Mouse (Mus musculus) lung, postnatal 25 days (tissue): Measurements from ENCODE around the gene Setmar.

Experiments
- DNase-seq: peaks from one replicate; pipeline ENCODE4 v3.0.0; 2022; ENCODE audit warnings: low spot score

Gene Setmar

DNA sequence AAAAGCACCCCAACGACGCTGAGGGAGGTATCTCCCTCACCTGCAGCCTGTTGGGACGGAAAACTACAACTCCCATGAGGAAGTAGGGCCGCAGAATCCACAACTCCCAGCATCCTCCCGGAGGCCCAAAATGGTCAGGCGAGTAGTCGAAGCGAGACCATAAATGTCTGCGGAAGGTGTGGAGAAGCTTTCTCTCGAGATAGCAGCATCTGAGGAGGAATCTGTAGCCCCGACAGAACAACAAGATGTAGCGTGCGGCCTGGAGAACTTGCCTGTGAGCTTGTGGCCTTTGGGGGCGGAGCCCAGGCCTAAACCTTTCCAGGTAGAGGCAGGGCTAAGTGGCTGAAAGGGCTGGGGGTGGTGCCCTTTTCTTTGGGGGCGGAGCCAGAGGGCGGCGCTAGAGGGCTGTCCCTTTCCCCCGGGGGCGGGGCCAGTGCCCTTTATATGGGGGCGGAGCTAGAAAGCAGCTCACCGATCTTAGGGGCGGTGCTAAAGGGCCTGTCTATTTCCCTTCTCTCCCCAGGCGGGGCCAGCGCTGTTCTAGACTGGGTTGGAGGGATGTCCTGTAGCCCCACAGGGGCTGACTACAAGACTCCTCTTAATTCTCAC is at the start of gene Setmar:
Setmar (plus strand) TSS at position 128 of the 609 bp plus-strand sequence.
- DNase-seq: peak; percentile 96

- no peak for DNase-seq
Observed at GRCm38 (mm10) chr6:108021646-108022045, 43.2 kb upstream of the Setmar start.

DNA sequence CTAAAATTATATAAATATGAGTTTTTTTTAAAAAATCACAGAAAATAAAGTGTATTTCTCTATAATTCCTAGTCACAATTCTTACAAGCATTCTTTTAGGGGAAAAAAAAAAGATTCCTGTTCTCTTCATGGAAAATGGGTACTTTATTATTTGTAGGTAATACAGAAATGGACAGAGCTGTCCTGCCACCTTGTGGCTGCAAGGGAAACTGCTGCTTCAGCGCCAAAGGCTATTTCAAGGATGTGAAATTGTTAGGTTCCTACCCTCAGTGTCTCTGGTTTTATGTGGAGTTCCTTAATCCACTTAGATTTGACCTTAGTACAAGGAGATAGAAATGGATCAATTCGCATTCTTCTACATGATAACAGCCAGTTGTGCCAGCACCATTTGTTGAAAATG is 9.8 kb upstream of the Setmar start:
- DNase-seq: peak; percentile 30

GRCm38 (mm10) chr6:108055946-108056345 is 8.9 kb upstream of the Setmar start:
- DNase-seq: no peak

DNA sequence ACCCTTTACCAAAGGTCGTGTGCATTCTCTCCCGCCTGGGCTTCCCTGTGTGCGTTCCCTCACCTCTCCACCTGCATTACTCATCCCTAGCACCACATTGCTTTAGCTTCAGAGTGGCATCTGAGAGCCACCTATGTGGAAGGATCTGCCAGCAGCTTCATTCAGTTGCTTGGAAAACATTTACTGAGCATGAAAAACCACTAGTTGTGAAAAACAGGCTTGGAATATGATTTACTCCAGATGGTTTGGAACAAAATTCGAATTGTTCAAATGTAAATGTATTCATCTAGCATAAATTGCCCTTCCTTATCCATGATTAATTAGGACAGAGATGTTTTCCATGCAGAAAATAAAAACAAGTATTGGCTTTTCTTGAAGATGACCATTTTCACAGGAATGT is 7.5 kb upstream of the Setmar start:
- no peak for DNase-seq

DNA sequence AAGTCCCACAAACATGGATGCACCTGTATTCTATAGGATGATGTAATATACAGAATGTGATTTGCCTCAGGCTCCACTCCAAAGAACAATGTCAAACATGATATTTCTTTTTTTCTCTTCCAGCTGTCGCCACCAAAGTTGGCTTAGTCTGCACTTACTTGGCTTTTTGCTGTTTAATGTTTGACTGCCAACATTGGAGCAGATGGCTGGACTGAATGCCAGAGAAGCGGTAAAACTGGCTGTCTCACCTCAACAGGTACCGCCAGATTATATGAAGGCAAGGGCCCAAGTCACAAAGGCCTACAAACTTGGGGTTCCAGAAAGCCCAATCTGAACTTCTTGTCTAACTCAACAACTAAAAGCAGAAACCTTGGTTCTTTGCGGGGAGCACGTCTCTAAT is 6.8 kb upstream of the Setmar start:
- no peak for DNase-seq

DNA sequence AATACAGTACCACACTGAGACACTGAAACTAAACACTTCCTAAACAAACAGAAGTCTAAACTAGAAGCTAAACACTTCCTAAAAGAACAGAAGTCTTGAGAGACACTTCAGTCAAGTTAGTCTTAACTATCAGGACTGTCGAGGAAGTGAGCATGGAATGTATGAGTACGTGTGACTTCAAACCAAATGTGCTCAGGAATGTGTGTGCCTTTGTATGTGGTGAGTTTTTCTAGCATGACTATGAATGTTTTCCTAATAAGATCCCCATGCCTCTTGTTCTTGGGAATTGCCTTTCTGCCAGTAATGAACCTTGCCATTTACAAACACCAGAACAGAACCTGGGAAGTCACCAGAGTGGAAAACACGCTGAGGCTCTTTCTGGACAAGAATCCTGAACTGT is 3.7 kb upstream of the Setmar start:
- no peak for DNase-seq

GRCm38 (mm10) chr6:108065583-108065982 is 738 bp downstream of the Setmar start:
- peak; percentile 86 for DNase-seq

DNA sequence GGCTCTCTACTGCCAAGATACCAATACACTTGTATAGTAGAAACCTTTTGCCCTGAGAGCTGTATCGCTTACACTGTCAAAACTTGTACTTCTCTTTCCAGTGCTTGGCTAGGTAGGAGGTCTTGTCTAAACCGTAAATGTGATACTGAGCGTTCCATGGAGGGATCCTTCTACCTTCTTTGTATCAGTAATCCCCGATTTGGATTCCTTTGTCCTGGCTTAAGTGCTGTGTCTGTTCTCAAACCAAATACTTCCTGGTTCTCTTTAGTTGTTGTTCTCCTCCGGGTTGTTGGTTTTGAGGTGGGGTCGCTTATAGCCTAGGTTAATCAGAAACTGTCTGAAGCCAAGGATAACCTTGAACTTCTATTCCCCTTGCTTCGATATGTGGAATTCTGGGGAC is 6.1 kb downstream of the Setmar start:
- DNase-seq: no peak

DNA sequence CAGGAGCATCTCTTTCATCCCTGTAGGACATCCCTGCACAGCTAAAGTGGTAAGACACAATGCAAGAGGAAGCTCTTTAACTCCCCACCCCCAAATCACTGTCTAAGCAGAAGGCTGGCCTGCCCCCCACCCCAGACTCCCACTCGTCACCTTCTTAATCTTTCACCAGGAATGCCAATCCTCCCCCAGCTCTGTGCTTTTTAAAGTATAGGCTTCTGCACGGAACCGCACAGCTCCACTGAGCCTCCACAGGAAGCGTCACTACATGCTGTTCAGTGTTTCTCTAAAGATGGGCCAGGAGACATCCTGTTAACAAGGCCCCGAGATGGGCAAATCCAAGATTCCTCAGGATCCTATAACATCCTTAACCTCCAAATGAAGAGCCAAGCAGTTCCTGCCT is 8.2 kb downstream of the Setmar start:
- DNase-seq: no peak

- DNase-seq: no peak
Observed at GRCm38 (mm10) chr6:108073931-108074330, 9.1 kb downstream of the Setmar start.

DNA sequence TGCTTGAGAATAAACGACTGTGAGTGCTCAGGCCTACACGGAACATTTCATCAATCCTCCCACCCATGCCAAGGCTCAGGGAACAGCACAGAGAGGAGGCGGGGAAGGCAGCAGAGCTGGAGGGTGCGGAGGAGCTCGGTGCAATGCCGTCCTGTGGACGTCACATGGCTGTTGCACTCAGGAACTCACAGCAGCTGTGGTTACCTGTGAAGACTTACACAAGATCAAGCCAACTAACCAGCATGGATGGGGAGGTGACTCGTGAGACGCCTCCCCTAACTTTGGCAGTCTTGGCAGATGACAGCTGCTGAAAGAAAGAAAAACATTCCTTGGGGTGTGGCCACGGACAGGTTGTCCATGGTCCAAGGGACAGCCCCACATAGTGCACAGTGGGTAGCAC is 9.8 kb downstream of the Setmar start:
- no peak for DNase-seq

DNA sequence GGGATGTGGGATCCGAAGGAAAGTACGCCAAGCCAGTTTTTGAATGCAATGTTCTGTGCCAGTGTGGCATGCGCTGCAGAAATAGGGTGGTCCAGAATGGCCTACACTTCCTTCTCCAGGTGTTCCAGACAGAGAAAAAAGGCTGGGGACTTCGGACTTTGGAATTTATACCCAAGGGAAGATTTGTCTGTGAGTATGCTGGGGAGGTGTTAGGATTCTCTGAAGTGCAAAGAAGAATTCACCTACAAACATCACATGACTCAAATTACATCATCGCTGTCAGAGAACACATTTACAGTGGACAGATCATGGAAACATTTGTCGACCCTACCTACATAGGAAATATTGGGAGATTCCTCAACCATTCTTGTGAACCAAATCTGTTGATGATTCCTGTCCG is 11.0 kb downstream of the Setmar start:
- no peak for DNase-seq

DNA sequence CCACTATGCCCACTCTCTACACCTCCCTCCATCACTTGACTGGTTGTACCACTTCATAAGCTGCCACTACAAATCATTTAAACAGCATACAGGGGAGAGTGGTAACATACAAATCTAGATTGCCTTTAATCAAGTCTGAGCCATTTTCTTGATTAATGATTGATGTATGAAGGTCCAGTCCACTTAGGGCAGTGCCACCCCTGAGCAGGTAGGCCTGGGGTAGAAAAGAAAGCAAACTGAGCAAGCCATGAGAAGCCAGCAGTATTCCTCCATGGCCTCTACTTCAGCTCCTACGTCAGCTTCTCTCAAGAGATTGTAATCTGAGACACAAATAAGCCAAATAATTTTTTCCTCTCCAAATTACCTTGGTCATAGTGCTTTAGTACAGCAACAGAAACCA is 26.5 kb downstream of the Setmar start:
- no peak for DNase-seq

DNA sequence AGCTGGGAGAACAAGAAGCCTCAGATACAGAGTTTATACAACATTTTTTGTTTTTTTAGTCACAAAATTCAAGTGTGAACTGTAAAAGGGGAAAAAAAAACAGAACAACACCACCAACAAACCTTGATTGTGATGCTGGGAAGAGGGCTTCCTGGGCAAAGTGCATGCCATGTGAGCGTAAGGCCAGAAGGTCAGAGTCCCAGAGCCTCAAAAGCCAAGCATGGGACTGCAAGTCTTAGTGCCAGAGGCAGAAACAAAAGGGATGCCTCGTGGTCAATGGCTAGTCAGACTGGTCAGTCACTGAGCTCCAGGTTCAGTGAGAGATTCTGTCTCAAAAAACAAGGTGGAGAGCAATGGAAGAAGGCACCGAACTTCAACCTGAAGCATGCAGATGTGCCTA is 27.8 kb downstream of the Setmar start:
- DNase-seq: no peak

GRCm38 (mm10) chr6:108093449-108093848 is 28.6 kb downstream of the Setmar start:
- DNase-seq: peak; percentile 8

DNA sequence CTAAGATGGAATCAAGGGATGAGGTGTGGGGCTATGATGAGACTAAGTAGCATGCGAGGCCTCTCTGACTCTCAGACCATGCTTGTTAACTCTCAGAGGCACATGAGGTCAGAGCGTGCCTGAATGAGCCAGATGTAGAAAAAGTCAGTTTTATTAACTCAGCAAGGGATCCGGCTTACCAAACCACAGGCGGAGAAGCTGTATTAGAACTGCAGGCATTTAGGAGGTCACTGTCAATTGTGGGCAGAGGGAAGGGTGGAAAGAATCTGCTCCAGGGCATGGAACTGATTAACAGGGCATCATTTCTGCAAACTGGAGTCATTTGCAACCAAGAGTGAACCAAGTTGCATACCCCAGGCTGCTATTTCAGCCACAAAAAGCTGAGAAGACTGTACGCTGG is 30.6 kb downstream of the Setmar start:
- no peak for DNase-seq

- peak; percentile 84 for DNase-seq
Observed at GRCm38 (mm10) chr6:108098171-108098845, 33.5 kb downstream of the Setmar start.

GRCm38 (mm10) chr6:108098846-108099217 is 34.0 kb downstream of the Setmar start:
- no peak for DNase-seq

DNA sequence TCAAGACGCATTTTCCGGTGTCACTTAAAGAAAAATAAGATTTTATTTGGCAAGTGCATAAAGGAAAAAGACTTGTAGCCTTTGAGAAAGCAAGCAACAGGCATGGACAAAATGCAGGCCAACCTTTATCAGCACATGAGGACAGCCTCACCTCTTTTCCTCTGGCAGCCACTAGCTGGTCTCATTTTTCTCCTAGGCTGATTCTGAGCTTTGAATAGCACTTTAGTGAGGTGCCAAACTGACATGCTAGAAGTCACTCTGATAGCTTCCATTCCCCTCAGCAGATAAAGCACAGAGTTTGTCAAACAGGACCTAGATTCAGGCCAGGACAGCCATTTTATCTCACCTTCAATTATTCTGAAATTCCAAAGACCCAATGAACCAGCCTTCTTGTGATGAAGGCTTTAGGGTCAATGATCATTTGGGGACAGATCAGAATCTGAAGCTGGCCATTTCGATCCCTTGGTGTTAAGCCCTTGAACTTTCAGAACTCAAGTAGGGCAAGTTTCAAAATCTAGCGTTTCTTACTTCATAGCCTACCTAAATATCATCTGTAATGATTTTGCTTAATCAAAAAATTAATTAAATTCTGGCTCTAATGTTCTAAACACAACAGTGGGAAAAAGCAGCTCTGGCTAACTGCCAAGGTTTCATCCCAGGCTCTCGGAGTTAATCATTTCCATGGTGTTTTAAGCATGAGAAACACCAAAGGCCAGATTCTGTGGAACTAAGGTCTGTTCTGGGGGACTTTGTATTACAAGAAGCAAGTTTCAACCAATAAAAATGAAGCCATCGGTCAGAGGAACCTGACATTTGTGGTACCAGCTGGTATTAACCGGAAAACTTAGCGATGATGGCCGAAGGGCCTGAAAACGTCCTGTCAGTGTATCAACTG is 37.3 kb downstream of the Setmar start:
- no peak for DNase-seq

- no peak for DNase-seq
Observed at GRCm38 (mm10) chr6:108107376-108107775, 42.5 kb downstream of the Setmar start.

DNA sequence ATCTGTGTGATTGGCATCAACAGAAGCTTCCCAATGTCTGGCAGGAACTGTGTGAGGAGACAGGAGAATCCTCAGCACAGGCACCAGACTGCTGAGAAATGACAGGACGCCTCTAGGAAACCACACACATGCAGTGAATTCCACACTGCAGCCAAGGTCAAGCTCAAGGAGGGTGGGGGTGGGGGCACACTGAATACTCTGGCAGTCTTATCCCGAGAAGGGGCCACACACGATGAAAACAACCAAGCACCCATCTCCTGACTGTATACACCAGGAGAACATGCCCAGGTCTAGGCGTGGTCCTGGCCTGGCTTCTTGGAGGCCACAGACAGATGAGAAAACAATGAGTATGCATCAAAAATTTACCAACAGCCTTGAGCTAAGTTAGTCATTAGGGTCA is 45.5 kb downstream of the Setmar start:
- no peak for DNase-seq

GRCm38 (mm10) chr6:108111693-108112092 is 46.8 kb downstream of the Setmar start:
- no peak for DNase-seq
